Mouse (Mus musculus) yolk sac, embryonic 10.5 days (tissue): ENCODE measurements around the gene Neu1.
A peak's percentile ranks its signal among the peaks of the same experiment; 100 is the strongest.
"Not testable (repeated sequence)": the region's sequence is repeated elsewhere in the genome, so short reads cannot be mapped to it uniquely, and the experiment has no call there.

Source experiments
- DNase-seq: peaks from one replicate; pipeline ENCODE4 v3.0.0-alpha.2; 2017; ENCODE audit warnings: low spot score

The Neu1 gene

DNA sequence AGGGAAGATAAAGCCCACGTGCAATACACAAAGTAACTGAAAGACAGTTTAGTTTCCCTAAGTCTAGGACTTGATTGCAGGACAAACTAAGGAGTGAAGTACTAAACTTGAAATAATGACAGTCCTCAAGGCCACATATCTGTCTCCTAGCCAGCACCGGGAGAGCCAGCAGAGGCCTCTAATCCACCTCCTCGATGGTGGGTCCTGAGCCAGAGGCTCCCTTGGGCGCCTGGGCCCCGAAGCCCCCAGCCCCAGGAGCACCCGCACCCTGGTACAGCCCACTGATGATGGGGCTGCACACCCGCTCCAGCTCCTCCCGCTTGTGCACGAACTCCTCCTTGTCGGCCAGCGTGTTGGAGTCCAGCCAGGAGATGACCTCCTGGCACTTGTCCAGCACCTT lies 38.8 kb downstream of the Neu1 start, which contains the start of gene Gm20481:
Gm20481 (plus strand) TSS at position 91 of the 400 bp plus-strand sequence.
- not testable (repeated sequence) for DNase-seq

DNA sequence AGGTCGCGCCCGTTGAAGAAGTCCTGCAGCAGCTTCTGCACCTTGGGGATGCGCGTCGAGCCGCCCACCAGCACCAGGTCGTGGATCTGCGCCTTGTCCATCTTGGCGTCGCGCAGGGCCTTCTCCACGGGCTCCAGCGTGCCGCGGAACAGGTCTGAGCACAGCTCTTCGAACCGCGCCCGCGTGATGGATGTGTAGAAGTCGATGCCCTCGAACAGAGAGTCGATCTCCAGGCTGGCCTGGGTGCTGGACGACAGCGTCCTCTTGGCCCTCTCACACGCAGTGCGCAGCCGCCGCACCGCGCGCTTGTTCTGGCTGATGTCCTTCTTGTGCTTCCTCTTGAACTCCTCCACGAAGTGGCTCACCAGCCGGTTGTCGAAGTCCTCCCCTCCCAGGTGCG lies 39.8 kb downstream of the Neu1 start:
- DNase-seq, result not testable (repeated sequence)

DNA sequence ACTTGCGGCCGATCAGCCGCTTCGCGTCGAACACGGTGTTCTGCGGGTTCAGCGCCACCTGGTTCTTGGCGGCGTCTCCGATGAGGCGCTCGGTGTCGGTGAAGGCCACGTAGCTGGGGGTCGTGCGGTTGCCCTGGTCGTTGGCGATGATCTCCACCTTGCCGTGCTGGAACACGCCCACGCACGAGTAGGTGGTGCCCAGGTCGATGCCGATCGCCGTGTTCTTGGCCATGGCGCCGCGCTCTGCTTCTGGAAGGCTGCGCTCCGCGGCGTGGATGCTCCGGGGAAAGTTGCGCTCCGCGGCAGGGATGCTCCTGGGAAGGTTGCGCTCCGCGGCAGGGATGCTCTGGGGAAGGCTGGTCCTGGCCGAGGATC lies 40.6 kb downstream of the Neu1 start:
- DNase-seq, result not testable (repeated sequence)

DNA sequence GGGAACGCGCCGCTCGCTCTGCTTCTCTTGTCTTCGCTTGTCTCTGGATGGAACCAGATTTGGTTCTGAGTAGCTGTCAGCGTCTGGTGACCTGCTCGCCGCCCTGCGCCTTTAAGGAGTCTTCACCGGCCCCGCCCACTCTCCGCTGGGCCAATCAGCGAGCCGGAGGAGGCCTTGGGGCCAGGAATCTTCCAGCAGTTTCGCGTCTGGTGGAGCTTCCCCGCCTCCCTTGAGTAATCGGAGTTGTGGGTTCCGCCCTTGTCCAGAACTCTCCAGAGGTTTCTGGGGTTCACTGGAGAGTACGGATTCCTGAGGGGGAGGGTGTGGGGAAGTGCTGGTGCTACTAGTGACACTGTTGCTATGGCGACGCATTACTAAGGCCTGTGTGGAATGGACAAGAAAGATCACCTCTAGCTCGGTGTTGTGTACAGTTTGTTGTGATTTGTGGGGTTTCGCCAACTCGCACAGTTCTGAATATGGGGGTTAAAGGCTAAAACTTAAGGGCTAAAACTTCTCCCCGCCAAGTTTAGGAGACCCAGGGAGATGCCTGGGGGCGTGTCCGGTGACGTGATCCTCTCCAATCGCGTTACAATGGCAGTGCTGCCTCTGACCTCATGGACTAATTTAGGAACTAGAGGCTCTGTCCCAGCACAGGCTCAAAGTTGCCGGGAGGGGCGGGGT lies 41.2 kb downstream of the Neu1 start, which contains the start of the genes Hspa1a and Hspa1l:
Hspa1a (minus strand) TSS at position 88 of the 681 bp plus-strand sequence.
Hspa1l (plus strand) TSS at position 635 of the 681 bp plus-strand sequence.
- DNase-seq, result peak; percentile 83

DNA sequence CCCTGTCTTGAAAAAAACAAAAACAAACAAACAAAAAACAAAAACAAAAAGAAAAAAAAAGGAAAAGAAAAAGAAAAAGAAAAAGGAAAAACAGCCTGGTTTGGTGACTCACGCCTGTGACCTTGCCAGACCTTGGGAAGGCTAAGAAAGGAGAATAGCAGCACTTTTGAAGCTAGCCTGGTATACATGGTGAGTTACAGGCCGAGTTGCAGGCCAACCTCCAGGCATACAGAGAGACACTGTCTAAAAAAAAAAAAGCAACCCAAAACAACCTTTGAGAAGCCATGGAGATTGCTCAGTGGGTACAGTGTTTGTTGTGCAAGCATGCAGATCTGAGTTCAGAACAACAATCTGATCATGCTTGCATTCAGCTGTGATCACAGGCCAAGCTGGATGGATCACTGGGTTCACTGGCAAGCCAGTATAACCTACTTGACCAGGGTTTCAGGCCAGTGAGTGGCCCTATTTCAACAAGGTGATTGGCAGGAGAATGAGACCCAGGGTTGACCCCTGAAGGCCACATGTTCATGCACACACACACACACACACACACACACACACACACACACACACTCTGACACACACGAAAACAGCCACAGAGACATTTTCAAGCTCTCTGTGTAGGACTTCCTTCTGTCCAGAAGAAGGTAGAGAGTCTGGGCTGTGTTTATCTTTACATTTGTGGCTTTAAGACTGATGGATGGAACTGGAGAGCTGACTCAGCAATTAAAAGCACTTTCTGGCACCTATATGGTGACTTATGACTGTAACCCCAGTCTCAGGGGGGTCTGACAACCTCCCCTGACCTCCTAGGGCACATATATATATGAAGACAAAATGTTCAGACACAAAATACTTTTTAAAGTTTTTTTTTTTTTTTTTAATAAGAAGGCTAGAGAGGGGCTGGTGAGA lies 44.8 kb downstream of the Neu1 start:
- no peak for DNase-seq

DNA sequence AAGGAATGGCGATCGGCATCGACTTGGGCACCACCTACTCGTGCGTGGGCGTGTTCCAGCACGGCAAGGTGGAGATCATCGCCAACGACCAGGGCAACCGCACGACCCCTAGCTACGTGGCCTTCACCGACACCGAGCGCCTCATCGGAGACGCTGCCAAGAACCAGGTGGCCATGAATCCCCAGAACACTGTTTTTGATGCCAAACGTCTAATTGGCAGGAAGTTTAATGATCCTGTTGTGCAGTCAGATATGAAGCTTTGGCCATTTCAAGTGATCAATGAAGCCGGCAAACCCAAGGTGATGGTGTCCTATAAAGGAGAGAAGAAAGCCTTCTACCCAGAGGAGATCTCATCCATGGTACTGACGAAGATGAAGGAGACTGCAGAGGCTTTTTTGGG lies 45.9 kb downstream of the Neu1 start:
- DNase-seq, result no peak

DNA sequence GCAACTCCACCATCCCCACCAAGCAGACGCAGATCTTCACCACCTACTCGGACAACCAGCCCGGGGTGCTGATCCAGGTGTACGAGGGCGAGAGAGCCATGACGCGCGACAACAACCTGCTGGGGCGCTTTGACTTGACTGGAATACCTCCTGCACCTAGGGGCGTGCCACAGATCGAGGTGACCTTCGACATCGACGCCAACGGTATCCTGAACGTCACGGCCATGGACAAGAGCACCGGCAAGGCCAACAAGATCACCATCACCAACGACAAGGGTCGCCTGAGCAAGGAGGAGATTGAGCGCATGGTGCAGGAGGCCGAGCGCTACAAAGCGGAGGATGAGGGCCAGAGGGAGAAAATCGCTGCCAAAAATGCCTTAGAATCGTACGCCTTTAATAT lies 47.2 kb downstream of the Neu1 start:
- no peak for DNase-seq

DNA sequence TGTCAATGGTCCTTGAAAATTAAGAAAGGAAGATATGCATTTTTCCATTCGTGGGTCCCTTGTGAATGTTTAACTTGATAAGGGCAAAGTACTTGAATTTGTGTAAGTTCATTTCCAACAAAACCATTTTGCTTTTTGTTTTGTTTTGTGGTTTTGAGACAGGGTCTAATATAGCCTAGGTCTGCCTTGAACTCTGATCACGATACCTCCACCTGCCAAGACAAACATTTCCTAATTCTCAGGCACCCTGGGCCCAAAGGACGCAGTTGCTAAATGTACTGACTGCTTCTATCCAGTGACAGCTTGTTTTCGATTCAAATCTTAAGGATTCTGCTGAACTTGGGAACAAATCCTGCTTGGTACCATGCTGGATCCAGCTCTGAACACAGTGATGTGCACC lies 48.6 kb downstream of the Neu1 start:
- DNase-seq, result peak; percentile 31

DNA sequence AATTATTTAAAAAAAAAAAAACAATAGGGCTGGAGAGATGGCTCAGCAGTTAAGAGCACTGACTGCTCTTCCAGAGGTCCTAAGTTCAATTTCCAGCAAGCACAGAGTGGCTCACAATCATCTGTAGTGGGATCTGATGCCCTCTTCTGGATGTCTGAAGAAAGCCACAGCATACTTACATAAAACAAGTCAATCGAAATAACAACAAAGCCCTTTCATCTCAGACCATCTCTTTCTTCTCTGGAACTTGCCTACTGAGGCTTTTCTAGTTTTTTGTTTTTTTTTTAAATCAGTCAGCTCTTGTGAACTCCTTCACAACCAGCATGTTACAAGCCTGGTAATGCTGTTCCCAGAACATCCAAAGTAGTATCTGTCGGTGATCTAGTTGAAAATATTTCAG lies 49.6 kb downstream of the Neu1 start:
- peak; percentile 72 for DNase-seq

DNA sequence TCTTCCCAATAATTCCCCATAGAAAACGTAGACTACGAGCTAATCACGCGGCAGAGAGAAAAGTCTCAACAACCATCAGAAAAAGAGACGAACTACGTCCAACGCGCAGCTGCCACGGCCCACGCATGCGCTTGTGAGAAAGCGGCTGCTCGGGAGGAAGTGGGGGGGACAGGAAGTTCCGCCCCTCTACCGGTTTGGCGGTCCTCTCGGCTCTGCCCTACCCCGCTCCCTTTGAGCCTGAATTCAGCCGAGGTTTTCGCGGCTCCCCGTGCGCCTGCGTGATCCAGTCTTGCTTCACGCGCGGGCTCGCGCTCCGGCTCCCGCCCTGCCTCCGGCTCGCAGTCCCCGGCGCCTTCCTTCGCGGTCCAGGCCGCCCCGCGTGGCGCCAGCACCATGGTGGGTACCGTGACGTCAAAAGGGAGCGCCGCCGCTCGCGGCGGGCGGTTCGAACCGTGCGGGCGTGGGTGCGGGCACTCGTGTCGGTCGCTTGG lies 50.7 kb downstream of the Neu1 start, which contains the start of gene Lsm2:
Lsm2 (plus strand) TSS at position 173 of the 491 bp plus-strand sequence.
- peak; percentile 94 for DNase-seq

DNA sequence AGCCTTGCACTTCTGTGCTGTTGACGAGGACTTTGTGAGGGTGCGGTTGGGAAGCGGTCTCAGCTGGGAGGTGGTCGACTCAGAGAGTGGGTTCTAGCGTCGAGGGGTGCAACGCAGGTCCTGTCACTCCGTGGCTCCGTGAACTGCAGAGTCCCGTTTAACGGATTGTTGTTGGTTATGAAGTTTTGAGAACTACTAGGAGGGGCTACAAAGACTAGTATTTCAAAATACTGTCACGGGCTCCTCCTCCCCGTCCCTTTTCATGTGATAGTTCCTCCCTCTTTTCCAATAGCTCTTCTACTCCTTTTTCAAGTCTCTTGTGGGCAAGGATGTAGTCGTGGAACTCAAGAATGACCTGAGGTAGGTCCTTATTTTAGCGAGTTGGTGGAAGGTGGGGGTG lies 51.3 kb downstream of the Neu1 start:
- no peak for DNase-seq

DNA sequence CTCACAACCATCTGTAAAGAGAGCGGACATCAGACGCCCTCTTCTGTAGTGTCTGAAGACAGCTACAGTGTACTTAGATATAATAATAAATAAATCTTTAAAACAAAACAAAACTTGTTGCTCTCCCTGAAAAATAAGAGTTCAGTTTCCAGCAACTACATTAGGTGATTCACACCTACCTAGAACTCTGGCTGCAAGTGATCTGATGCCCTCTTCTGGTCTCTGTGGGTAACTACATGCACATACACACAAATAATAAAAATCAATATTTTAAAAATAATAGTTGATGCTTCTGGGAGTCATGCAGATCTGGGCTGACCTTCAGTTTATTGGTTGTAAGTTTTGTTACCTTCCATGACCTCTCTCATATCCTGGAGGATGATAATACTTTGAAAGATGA lies 53.2 kb downstream of the Neu1 start:
- DNase-seq, result no peak
